Mouse (Mus musculus) layer of hippocampus, adult 9-10 months (tissue): Measurements from ENCODE around the gene Enpp7.
A peak's percentile ranks its signal among the peaks of the same experiment; 100 is the strongest.

Experiments used
- DNase-seq: peaks from one replicate; pipeline ENCODE4 v3.0.0; 2022; ENCODE audit warnings: low spot score

Gene Enpp7

DNA sequence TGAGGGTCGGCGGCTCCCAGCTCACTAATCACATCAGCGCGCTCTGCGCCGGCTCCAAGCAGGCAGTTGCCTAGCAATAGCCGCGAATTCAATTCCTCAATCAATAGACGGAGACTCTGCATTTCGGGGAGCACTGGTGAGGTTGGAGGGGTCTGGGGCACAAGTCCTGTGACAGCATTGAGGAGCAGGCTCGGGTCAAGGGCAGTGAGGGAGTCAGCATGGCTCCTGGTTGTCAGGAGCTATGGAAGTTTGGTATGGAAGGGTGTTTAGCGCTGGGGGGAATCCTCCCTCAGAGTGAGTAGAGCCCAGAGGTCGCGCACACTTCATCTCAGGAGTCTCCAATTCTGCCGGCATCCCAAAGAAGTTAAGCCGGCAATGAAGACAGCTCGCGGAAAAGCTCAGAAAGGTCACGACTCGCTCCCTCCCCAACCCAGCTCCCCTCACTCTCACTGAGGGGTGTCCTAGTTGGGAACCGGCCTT, 47.7 kb downstream of the Enpp7 start:
- no peak for DNase-seq

DNA sequence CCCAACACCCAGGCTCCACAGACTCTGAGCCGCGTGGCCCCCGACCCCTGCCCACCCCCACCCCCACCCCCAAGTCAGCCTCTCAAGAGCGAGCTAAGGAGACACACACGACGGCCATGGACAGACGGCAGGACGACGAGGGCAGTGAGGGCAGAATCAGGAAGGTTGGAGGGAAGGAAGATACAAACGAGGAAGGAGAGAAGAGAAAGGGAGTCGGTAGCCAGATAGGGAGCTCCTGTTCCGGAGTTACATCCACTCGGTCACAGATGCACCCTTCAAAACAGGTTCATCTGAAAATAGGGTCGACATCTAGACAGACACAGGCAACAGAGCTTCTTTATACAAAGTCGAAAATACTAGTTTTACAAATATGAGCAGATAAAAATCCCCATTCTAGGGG, 48.5 kb downstream of the Enpp7 start:
- DNase-seq, result no peak

DNA sequence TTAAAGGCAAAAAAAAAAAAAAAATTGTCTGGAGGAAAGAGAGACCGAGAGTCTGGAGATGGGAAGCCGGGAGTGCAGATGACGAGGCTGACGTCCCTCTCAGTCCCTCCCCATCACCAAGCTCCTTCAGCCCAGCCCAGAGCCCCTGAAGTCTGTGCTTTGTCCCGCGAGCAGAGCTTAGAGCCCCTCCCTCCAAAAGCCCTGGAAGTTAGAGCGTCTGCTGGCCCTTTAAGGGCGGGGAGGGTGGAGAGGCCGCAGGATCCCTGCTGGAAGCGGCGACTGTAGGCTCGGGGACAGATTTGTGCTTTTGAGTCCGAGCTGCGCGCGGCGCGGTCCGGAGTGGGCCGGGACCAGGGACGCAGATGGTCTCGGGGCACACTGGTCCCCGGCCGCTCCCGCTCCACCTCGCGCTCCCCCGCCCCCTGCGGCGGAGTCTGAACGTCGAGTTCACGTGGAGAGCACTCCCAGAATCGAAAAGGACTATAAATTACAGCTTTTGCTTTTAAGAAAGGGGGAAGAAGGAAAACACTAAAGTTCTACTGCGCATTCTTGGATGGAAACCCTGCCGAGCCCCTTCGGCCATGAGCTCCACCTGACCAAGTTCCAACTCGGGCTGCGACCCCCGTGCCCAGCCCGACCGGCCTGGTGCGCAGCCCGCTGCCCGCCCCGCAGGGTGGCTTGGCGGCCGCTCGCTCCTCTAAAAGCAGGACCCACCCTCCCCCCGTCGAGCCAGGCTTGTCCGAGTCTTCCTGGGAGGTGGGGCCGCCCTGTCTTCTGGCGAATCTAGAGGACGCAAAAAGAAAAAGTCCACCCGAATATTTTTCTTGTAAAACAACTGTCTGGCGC, 49.2 kb downstream of the Enpp7 start:
- DNase-seq, result no peak

DNA sequence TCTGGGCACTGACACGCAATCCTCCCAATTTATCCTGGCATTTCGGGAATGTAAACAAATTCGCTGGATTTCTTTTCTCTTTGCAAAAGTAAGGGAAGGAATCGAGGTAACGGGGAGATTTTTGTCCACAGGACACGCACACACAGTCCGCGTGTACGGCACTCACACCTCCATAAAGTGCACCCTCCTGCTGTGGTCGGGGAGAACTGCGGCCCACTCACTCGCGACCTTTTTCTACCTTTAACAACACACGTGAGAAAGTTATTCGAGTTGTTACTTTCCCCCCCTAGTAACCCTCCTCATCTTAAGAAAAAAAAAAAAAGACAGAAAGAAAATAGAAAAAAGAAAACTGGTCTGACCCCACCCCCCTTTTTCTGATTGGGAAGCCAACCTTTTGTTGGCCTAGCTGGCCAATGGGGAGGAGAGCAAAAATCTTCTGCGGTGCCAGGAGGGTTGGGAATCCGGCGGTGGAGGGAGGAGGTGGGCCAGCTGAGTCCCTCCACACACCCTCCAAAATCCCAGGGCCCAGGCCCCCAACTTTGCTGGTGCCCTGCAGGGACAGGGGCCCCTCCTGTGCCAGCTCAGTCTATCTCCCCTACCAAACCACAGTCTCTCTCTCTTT, 49.9 kb downstream of the Enpp7 start:
- DNase-seq, result no peak

DNA sequence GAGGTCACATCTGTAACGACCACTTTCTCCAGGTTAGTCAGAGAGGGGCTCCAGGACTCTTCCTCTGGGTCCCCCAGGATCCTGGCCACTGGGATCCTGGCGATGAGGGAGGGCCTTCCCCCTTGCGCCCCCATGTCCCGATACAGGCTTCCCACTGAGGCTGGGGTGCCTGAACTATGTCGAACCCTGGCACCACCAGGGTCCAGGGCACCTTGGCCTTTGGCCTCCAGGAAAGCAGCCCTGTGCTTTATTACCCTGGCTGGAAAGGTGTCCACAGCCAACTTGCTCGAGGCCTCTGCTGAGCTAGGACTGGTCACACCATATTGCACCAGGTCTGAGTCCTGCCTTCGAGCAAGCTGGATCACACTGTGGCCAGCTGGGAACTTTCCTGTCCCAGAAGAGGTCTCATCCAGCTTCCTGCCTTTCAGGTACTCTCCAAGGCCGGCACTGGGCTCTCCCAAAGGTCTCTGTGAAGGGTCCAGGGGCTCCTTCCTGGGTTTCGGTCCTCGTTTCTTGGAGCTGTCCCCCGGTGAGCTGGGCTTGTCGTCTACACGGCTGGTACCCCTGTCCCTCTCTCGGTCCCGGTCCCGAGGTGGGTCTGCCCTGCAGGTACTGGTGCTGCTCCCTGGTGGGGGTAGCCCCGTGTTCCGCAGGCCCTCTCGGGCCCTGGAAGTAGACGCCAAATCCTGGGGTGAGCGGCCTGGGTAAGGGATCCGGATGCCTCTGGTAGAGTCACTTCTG, 50.9 kb downstream of the Enpp7 start:
- DNase-seq, result no peak

DNA sequence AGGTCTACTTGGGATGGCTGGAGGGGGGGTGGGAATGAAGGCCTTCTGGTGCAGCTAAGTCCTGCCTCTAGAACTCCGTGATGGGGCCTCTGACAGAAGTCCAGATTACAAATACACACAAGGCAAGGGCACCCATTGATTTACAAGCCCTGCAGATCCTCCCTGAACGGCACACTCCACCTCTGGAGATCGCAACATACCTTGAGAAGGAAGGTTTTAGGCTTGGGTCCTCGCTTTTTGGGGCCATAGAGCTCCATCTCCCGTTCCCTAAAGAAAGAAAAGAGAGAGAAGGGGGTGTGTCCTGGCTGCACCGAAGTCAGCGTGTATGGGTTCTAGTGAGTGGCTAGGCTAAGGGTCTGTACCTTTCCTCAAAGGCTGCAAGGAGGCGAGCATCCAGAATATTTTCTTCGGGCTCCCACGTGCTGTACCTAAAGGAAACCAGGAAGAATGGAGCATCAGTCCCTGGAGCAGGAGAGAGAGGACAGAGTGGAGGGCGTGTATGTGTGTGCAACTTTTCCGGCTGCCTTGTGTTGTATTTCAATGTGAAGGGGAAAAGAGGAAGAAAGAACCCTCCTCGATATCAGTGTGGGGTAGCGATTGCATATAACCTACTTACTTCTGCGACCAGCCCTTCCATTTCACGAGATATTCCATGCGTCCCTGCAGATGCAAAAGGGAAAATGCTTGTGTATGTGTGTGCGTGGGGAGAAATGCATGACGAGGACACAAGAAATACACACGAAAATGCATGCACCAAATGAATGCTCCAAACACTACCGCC, 51.9 kb downstream of the Enpp7 start:
- DNase-seq, result no peak

DNA sequence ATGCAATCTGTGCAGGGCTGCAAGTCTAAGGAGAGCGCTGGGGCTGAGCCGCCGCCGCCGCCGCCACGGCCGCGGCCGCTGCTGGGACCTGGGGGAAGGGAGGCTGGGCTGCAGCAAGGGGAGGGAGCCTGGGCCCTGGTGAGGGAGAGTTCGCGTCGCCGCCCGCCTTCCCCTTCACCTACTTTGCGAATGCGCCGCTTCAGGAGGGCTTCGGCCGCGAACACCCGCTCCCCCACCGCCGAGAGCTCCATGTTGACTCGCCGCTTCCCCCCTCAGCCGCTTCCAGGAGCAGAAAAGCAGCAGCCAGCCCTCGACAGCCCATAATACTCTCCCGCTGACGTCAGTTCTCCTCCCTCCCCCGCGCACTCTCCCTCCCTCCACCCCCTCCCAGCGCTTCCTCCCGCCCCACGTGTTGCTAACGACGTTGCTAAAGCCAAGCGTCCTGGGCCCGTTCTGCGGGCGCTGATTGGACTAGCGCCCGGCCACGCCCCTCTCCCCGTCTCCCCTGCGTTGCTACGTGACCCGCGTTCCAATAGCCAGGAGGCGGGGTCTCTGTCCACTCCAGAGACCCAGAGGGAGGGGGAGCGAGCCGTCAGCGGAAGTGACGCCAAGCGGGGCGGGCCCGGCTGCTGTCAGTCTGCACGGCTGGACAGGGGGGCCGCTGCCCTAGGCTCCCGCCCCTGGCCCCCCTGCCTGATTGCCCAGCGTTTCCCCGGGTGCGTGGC, 52.8 kb downstream of the Enpp7 start, which contains the start of gene Cbx8:
Gene Cbx8 (minus strand): TSS at position 370 of the 725 bp plus-strand sequence.
- peak; percentile 97 for DNase-seq

DNA sequence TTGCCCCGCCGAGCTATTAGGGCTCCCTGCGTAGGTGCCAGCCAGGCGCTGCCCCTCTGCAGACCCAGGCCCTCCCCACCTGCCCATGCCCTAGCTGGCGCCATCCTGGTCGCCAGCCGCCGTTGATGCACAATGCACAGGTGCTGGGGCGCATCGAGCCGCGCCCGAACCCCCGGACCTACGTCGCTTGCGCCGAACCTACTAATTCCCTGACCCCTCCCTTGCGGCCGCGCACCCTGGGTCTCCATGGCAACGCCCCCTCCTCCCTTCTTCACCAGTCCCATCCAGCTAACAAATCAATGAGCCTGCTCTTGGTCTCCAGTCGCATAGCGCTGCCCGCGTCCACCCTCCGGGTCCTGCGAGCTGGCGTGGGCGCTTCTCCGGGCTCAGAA, 53.3 kb downstream of the Enpp7 start:
- DNase-seq, result no peak

DNA sequence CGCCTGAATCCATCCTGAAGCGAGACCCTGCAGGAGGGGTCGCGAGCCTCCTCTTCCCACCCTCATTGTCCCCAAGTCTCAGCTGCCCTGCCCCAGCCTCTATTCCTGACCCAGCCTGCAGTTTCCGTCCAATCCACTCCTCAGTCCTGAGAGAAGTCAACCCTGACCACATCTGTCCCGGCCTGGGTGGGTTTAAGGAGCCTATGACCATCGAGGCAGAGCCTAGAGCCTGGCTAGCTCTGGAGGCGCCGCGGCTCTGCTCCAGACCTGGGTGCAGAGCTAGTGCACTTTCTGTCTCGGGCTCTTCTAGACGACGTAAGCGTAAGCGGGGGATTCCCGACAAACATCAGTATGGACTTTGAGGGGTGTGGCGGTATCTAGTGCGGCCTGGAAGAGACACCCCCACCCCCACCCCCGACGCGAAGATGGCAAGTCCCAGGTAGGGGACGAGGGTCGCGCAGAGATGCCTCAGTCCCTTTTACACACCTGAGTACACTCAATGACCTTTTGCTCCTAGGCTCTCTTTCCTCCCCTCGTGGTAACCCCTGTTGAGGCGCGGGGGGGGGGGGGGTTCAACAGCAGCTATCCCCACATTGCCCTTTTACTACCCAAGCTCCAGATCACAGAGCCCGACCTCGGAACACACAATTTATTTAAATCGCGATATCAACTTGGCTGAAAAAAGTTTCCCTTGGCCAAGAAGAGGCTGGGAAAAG, 53.9 kb downstream of the Enpp7 start:
- no peak for DNase-seq
